Mouse (Mus musculus) retina, postnatal 1 day (tissue): ENCODE measurements at regions not wholly inside any gene's neighbourhood (a gene's known extent, or its start where the extent isn't known, plus 50 kb on each side); places are given as distances from the start of the nearest gene placed in this dataset.

ENCODE experiments used
- DNase-seq: peaks from one replicate; pipeline ENCODE4 v3.0.0-alpha.2; 2012

- DNase-seq: no peak
Observed at GRCm38 (mm10) chr14:107952076-107952475, 961.9 kb downstream of the Slitrk1 start.

- no peak for DNase-seq
Observed at GRCm38 (mm10) chr14:107903717-107904116, 1010.2 kb downstream of the Slitrk1 start.

DNA sequence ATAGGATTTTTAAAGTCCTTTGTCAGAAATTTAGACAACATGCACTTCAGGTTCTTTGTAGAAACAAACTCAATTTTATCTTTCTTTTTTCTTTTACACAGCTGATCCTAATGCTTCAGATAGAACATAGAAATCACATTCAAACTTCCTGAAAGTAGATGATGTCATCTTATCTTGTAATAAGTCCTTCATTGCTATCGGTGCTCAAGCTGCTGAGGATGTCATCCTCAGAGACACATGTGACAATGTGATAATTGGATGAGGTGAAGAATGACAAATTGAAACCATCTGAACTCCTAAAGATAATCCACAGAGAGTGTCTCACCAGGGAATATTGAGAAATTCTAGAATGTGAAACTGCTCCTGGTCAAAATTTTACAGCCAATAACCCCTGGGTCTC lies 1012.1 kb downstream of the Slitrk1 start:
- DNase-seq: no peak

DNA sequence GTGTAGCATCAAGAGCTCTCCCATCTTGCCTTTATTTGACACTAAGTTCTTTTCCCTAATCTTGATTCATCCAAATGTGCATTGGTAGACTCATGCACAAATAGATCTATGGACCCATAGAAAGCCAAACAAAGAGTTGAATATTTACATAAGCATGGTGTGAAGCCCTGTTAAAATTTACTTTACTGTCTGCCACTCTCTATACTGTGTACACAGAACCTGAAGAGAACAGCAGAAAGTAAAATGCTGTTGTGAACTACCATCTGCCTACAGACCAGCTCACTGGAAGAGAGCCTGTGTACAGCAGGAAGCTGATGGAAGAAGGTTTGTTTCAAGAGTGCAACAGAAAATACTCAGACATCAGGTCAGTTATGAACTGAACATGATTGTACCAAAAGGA lies 1053.1 kb downstream of the Slitrk1 start:
- no peak for DNase-seq

GRCm38 (mm10) chr14:107849688-107850087 lies 1064.3 kb downstream of the Slitrk1 start:
- peak; percentile 8 for DNase-seq

DNA sequence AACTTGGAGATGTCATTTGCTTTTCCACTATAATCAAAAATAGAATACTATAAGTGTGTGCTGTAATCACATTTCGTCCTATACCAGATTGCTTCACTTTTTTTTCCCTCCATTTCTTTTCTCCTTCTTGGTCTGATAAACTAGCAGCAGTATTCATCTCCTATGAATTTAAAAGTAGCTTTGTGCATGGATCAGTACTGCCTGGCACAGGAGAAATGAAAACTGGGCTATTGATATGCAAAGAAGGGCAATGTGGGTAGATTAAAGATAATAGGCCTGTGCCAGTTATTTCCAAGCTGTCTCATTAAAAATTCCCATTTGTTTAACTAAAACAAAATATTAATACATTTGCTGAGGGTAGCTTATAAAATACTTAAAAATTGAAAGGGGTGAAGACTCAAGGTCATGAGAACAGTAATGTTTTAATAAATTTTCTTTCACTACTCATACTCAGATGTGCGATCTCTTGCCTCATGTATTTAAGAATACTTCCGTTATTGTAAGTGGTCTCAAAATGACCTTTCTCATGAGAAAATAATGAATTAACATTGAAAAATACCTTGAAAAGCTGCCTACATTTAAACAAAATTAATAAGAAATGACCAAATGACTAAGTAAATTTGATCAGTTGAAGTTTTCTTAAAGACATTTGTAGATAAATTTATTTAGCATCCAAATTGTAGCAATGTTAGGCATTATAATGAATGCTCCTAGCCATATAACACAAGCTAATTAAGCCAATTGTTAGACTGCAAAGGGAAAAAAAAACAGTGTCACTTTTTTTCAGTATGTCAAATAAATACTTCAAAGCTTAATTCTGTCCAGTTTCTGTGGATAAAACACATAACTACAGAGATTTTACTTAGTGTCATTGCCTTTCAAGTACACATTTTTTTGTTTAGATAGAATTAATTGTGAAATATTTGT lies 1068.4 kb downstream of the Slitrk1 start:
- no peak for DNase-seq

DNA sequence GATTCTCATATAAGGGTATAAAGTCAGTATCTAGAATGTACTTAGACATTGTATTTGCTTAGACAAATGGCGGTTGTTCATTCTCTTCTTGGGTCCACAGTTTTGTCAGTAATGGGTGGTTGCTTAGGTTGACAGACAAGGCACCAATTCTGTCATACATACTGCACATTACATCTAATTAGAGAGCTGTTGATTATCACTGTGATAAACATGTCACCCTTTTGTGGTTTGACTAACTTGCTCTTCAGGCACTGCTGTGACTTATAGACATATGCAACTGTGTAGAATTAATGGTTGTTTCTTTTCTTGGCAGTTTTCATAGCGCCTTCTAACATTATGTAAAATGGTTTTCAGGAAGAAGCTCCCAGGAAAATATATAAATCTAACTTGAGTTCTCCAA lies 1069.4 kb downstream of the Slitrk1 start:
- no peak for DNase-seq

- DNase-seq: no peak
Observed at GRCm38 (mm10) chr14:107832976-107833375, 1081.0 kb downstream of the Slitrk1 start.

- DNase-seq: no peak
Observed at GRCm38 (mm10) chr14:107785242-107785641, 1128.7 kb downstream of the Slitrk1 start.
